Mouse (Mus musculus) forebrain, embryonic 15.5 days (tissue): ENCODE measurements around the gene Spsb3. TPM values are rescaled to one million over a fixed set of nuclear protein-coding genes. Genes with fewer than 3 reads are reported as not detected.

Experiments
- ATAC-seq: fragments of 200-750 bp; cut with Nextera tagmentation; replicated peaks from 2 replicates; pipeline ENCODE4 v1.8.0; 2017; ENCODE audit warnings: mild to moderate bottlenecking, moderate TSS enrichment, moderate library complexity
- H3K27ac ChIP-seq: fragments of 300-500 bp; sonication (generic); replicated peaks from 2 replicates; pipeline ENCODE4 v1.5.1; 2015; ENCODE audit warnings: mild to moderate bottlenecking, inconsistent platforms
- H3K27me3 ChIP-seq: fragments of 300-500 bp; sonication (generic); 2 replicates; pipeline ENCODE4 v1.6.1; 2015; ENCODE audit warnings: inconsistent platforms
- H3K36me3 ChIP-seq: fragments of 300-500 bp; sonication (generic); 2 replicates; pipeline ENCODE4 v1.6.1; 2015; ENCODE audit warnings: mild to moderate bottlenecking, inconsistent platforms
- H3K4me1 ChIP-seq: fragments of 300-500 bp; sonication (generic); 2 replicates; pipeline ENCODE4 v1.6.1; 2015; ENCODE audit warnings: inconsistent platforms
- H3K4me2 ChIP-seq: fragments of 300-500 bp; sonication (generic); replicated peaks from 2 replicates; pipeline ENCODE4 v1.6.1; 2015; ENCODE audit warnings: mild to moderate bottlenecking, inconsistent platforms
- H3K4me3 ChIP-seq: fragments of 300-500 bp; sonication (generic); 2 replicates; pipeline ENCODE4 v1.5.1; 2015; ENCODE audit warnings: mild to moderate bottlenecking, inconsistent platforms
- H3K9ac ChIP-seq: fragments of 300-500 bp; sonication (generic); replicated peaks from 2 replicates; pipeline ENCODE4 v1.6.1; 2015; ENCODE audit warnings: mild to moderate bottlenecking, inconsistent platforms
- H3K9me3 ChIP-seq: fragments of 300-500 bp; sonication (generic); 2 replicates; pipeline ENCODE4 v1.6.1; 2016; ENCODE audit warnings: inconsistent platforms
- WGBS: fragments of 180-500 bp; shearing (Covaris S2); methylation state at CpG from one replicate; pipeline ENCODE4 v1.1.7; 2015; ENCODE audit warnings: mixed read lengths; 5-methylcytosine and 5-hydroxymethylcytosine counted together
- polyA plus RNA-seq: library from polyadenylated mRNA; unstranded; fragments of >200 nt; fragmentation: Nextera tagmentation; extraction: Ambion mirVana; gene quantifications from 2 replicates; pipeline ENCODE4 v1.2.1, GENCODE M21; 2015

Spsb3 gene
- polyA plus RNA-seq, result 81.5 and 82.5 TPM in 2 replicates

DNA sequence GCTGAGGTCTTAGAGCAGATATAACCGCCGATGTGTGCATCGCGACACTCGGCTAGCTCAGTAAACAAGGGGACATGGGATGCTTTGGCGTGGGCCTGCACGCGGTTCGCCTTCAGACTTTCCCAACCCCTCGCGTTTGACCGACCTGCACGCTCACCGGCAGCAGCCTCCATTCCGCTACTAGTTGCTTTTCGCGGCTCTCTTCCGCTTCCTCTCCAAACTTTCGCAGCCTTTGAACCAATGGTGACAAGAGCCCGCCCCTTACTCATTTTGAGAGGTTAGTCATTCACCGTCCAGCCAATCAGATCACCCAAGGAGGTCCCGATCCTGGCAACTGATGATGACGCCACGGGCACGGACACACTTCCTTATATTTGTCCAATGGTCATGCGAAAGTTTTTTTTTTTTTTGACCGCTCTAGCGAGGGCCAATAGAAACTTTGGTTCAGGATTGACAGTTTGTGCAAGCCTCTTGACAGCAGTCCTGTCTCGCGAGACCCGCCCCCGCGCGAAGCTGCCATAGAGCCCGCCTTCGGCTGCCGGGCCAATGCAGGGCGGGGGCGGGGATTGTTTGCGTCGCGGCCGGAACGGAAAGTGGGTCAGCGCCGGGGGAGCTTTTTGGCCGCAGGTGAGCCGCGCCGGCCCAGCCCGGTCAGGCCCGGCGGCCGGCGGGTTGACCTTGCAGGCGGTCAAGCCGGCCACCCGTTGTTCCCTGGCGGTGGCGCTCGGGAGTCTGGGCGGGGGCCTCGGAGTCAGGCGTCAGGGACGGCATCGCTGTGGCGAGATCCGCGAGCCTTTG, at the start of gene Spsb3, which contains the start of gene Nubp2:
Gene Spsb3, plus strand, starts transcription at position 510 of the 798 bp plus-strand sequence.
Gene Nubp2, minus strand, starts transcription at position 216 of the 798 bp plus-strand sequence.
- H3K9ac ChIP-seq, result peak within 1 kb of the TSS; percentile 65
- H3K4me1 ChIP-seq, result peaks cover 31% of the 10 kb centered on the region
- no peaks in the 10 kb centered on the region for H3K27me3 ChIP-seq
- WGBS, result under 1% methylated on average over 69 of the region's 69 CpGs
- no peaks in the 10 kb centered on the region for H3K9me3 ChIP-seq
- ATAC-seq, result peak; percentile 99
- H3K4me3 ChIP-seq, result peak within 1 kb of the TSS; percentile 58
- peaks cover 38% of the 10 kb centered on the region for H3K36me3 ChIP-seq
- peak within 1 kb of the TSS; percentile 84 for H3K4me2 ChIP-seq
- H3K27ac ChIP-seq, result peak within 1 kb of the TSS; percentile 52

DNA sequence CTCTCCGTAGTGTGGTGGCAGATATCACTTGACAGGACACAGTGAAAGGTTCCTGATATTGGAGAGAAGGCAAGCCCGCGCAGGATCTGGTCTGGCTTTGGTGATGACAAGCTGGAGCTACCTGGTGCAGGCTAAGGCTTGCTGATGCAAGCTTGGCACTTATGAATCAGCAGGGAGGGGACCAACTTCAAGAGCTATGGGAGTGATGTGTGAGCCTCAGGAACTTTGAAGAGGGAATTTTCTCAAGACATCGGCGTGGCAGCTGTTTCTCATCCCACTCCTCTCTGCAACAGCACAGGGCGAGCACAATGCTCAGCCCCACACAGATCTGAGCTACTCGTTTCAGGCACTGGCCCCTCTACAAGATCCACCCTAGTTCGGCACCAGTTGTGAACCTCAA, 46.6 kb upstream of the Spsb3 start, which contains the start of gene Hagh:
Gene Hagh, plus strand, starts transcription at position 302 of the 400 bp plus-strand sequence.
- no peaks in the 10 kb centered on the region for H3K36me3 ChIP-seq
- 75% methylated on average over 8 of the region's 8 CpGs for WGBS
- no peak within 1 kb of the TSS for H3K9ac ChIP-seq
- peaks cover 5% of the 10 kb centered on the region; the same call in 1 of the 2 replicates for H3K27me3 ChIP-seq
- H3K4me3 ChIP-seq, result no peak within 1 kb of the TSS
- H3K27ac ChIP-seq, result no peak within 1 kb of the TSS
- H3K4me2 ChIP-seq, result no peak within 1 kb of the TSS
- no peaks in the 10 kb centered on the region for H3K9me3 ChIP-seq
- ATAC-seq, result no peak
- H3K4me1 ChIP-seq, result no peaks in the 10 kb centered on the region

DNA sequence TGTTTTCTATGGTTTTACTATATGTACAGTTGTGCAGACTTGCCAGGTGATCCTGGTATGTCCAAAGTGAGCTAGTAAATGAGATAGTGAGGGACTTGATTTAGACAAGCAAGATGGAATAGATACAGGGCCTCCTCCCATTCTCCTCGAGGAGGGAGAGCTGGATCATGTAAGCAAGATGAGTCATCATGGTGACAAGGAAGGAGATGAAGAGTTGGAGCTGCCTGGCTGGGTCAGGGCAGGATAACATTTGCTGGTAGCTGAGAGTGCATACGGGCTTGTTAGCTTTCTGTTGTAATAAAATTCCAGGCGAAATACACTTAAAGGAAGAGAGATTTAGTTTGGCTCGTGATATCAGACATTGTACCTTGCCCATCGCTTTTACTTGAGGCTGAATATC, 46.1 kb upstream of the Spsb3 start:
- no peak for ATAC-seq
- H3K9me3 ChIP-seq, result no peaks in the 10 kb centered on the region
- H3K36me3 ChIP-seq, result no peaks in the 10 kb centered on the region
- 67% methylated on average over 5 of the region's 5 CpGs for WGBS
- peaks cover 5% of the 10 kb centered on the region; the same call in 1 of the 2 replicates for H3K27me3 ChIP-seq
- H3K4me3 ChIP-seq, result no peak overlapping the region
- no peak overlapping the region for H3K9ac ChIP-seq
- no peak overlapping the region for H3K4me2 ChIP-seq
- H3K27ac ChIP-seq, result no peak overlapping the region
- no peaks in the 10 kb centered on the region for H3K4me1 ChIP-seq

DNA sequence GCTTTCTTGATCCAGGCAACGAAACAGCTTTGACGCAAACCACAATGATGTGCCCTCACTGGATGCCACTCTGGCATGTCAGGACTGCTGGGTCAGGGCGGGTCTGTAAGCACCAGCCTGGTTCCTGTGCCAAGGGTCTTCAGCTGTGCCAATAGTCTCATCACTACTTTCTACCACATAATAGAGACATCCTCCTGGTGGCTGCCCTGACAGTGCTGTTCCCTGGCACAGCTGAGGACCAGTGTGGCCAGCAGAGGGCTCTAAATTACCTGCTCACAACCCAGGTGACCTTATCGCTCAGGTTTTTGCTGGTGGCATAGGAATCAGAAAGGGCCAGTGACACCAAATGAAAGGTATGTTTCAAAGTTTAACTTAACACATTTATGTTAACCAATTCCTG, 45.3 kb upstream of the Spsb3 start:
- ATAC-seq, result no peak
- Histone ChIP-seq H3K36me3 (no peaks in the 10 kb centered on the region), H3K27me3 (peaks cover 5% of the 10 kb centered on the region; the same call in 1 of the 2 replicates), H3K4me3 (no peak overlapping the region), H3K9ac (no peak overlapping the region), H3K4me1 (no peaks in the 10 kb centered on the region), H3K27ac (no peak overlapping the region), H3K9me3 (no peaks in the 10 kb centered on the region), H3K4me2 (no peak overlapping the region)
- 51% methylated on average over 4 of the region's 4 CpGs for WGBS

DNA sequence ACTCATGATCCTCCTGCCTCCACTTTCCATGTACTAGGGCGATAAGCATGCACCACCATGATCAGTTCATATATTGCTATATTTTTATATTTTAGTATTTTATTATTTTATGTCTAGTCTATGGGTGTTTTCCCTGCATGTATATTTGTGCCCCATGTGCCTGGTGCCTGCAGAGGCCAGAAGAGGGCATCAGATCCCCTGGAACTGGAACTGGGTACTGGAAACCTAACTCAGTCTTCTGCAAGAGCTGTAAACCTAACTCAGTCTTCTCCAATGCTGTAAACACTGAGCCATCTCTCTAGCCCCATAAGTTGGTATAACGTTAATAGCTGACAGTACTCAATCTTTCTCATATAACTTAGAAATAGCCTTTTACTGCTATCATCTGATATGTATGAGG, 43.8 kb upstream of the Spsb3 start:
- WGBS, result 61% methylated on average over 2 of the region's 2 CpGs

DNA sequence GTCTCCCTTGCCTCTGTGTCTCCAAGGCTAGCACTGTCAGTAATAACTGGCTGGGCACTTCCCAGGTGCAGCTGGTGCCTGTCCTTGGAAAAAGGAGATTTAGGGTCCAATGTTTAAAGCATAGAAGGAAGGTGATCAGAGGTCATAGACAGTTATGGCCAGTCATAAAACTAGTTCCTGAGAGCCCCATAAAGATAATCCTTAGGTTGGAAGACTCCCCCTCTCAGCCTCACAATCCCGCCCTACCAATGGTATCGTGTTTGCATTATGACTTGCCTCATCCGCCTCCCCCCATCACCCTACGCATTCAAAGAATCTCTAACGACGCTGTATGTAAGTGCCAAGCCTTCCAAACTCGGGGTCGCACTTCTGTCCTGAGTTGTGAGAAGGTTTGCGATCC, 41.9 kb upstream of the Spsb3 start:
- H3K9ac ChIP-seq, result no peak overlapping the region

More for the DNA sequence above, 43.8 kb upstream of the Spsb3 start:
- ATAC-seq, result no peak
- Histone ChIP-seq H3K9ac (no peak overlapping the region), H3K36me3 (no peaks in the 10 kb centered on the region), H3K4me2 (no peak overlapping the region), H3K4me3 (no peak overlapping the region), H3K9me3 (no peaks in the 10 kb centered on the region), H3K4me1 (no peaks in the 10 kb centered on the region), H3K27me3 (peaks cover 5% of the 10 kb centered on the region; the same call in 1 of the 2 replicates), H3K27ac (no peak overlapping the region)

DNA sequence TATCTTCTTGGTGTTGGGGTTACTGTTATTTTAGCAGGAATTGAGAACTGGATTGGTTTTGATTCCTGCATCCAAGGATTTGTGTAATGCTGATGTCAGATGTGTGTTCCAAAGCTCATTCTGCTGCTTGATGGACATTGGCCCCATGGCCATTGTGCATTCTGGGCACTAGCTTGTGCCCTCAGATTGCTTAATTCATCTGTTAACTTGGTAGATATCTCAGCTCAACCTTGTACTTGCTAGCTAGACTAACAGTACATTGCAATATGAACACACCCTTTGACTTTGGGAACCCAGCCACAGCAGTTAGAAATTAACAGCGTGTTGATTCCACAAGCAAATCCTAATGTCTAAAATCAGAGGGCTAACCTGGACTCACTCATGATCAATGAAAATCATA, 39.1 kb upstream of the Spsb3 start:
- no peak overlapping the region for H3K4me3 ChIP-seq
- 98% methylated on average over 1 of the region's 1 CpGs for WGBS
- no peaks in the 10 kb centered on the region for H3K9me3 ChIP-seq
- no peak overlapping the region for H3K4me2 ChIP-seq
- H3K4me1 ChIP-seq, result peaks cover 27% of the 10 kb centered on the region
- no peaks in the 10 kb centered on the region for H3K36me3 ChIP-seq
- no peaks in the 10 kb centered on the region for H3K27me3 ChIP-seq
- ATAC-seq, result no peak
- H3K9ac ChIP-seq, result no peak overlapping the region
- H3K27ac ChIP-seq, result no peak overlapping the region

More for the DNA sequence above, 41.9 kb upstream of the Spsb3 start:
- Histone ChIP-seq H3K4me1 (peaks cover 14% of the 10 kb centered on the region), H3K27ac (no peak overlapping the region), H3K9me3 (no peaks in the 10 kb centered on the region), H3K27me3 (peaks cover 5% of the 10 kb centered on the region; the same call in 1 of the 2 replicates), H3K4me3 (no peak overlapping the region), H3K36me3 (no peaks in the 10 kb centered on the region), H3K4me2 (no peak overlapping the region)
- 55% methylated on average over 9 of the region's 9 CpGs for WGBS
- no peak for ATAC-seq

DNA sequence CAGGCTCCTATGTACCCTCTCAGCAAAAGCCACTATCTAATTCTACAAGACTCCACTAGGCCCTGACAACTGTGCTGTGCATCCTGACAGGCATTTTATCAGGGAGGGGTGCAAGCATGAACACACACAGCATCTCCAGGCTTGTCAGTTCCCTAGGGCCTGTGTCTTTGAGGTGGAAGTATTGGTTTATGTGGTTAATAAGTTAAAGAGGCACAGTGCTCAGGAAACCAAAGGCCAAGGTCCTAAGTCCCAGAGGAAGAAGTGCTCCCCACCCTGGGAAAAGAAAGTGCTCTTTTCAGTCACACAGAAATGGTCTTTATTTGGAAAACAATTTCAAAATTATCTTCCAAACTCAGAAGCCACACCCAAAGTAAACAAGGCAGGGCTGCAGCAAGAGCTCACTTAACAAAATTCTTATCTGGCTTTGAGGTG, 37.8 kb upstream of the Spsb3 start:
- H3K27ac ChIP-seq, result no peak overlapping the region
- H3K4me2 ChIP-seq, result peak overlapping the region; percentile 97; the same call in 1 of the 2 replicates
- H3K4me3 ChIP-seq, result 0 out of 2 replicates have a peak overlapping the region, but pooled peaks have one; percentile 2

DNA sequence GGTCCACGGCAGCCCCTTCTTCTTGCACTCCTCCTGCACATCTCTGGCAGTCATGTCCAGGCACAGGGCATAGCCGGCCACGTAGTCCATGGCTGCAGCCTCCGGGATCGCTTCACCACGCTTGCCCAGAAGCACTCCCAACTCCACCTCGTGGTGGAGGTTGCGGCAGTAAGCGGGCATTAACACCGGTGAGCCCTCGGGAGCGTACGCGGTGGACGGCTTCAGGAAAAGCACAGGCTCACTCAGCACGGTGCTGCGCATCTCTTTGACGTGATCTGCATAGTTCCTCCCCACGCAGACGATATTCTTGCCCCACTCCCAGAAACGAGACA, 36.7 kb upstream of the Spsb3 start:
- under 1% methylated on average over 21 of the region's 21 CpGs for WGBS
- Histone ChIP-seq H3K4me1 (peaks cover 27% of the 10 kb centered on the region), H3K27me3 (no peaks in the 10 kb centered on the region), H3K9ac (peak overlapping the region; percentile 81), H3K36me3 (peaks cover 11% of the 10 kb centered on the region), H3K27ac (peak overlapping the region; percentile 94), H3K4me2 (peak overlapping the region; percentile 97), H3K4me3 (peak overlapping the region; percentile 80), H3K9me3 (no peaks in the 10 kb centered on the region)
- no peak for ATAC-seq

More for the DNA sequence above, 37.8 kb upstream of the Spsb3 start:
- no peaks in the 10 kb centered on the region for H3K9me3 ChIP-seq
- no peak overlapping the region for H3K9ac ChIP-seq
- ATAC-seq, result no peak
- H3K27me3 ChIP-seq, result no peaks in the 10 kb centered on the region
- H3K36me3 ChIP-seq, result peaks cover 3% of the 10 kb centered on the region
- peaks cover 27% of the 10 kb centered on the region for H3K4me1 ChIP-seq

DNA sequence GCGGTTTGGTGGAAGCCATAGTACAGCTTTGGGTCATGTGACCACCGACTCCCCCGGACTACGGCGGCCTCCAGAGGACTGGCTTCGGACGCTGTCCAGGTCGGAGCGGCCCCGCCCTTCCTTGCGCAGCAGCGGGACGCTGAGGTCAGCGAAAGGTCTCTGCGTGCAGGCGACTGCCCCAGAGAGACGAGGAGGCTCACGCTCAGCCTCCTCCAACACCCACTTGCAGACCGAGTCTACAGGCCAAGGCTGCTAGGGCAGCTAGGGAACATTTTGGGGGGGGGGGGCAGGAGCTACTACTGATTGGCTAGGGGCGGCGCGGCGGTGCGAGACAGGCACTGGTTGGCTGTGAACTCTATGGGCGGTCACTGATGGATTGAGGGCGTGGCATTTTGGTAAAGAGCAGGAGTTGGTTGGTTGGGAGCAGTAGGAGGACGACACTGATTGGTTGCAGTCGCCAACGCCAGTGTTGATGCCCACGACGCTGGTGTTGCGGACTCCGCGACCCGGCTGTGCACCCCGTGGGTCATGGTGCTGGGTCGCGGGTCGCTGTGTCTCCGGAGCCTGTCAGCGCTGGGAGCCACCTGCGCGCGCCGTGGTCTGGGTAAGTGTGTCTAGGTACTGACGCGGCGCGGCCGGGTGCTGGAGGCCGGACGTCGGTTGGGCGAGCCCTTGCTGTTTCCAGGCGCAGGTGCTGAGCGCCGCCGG, 36.2 kb upstream of the Spsb3 start, which contains the start of gene Fahd1:
Gene Fahd1, minus strand, starts transcription at position 300 of the 708 bp plus-strand sequence.
- ATAC-seq, result peak; percentile 100
- no peaks in the 10 kb centered on the region for H3K27me3 ChIP-seq
- H3K4me1 ChIP-seq, result peaks cover 27% of the 10 kb centered on the region
- H3K9me3 ChIP-seq, result no peaks in the 10 kb centered on the region
- peak within 1 kb of the TSS; percentile 94 for H3K27ac ChIP-seq
- H3K36me3 ChIP-seq, result peaks cover 11% of the 10 kb centered on the region
- H3K4me3 ChIP-seq, result peak within 1 kb of the TSS; percentile 80
- under 1% methylated on average over 58 of the region's 58 CpGs for WGBS
- H3K9ac ChIP-seq, result peak within 1 kb of the TSS; percentile 81
- peak within 1 kb of the TSS; percentile 97 for H3K4me2 ChIP-seq

DNA sequence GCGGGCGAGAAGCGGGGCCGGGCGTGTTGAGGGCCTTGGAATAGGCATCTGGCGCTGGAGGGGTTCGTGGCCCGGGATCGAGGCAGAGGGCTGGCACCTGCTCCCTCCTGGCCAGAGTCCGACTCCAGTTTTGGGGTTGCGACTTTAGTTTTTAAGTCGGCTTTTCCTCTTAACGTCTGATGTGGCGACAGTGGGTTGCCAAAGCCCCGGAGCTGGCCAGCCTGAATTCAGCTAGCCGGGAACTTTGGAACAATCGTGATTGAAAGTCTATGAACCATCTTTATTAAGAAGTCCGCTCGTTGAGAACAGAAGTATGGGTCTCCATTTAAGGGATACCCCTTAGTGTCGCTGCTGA, 35.7 kb upstream of the Spsb3 start:
- H3K9me3 ChIP-seq, result no peaks in the 10 kb centered on the region
- ATAC-seq, result no peak
- peak overlapping the region; percentile 80 for H3K4me3 ChIP-seq
- peaks cover 27% of the 10 kb centered on the region for H3K4me1 ChIP-seq
- under 1% methylated on average over 20 of the region's 20 CpGs for WGBS
- H3K4me2 ChIP-seq, result peak overlapping the region; percentile 97
- no peaks in the 10 kb centered on the region for H3K27me3 ChIP-seq
- peak overlapping the region; percentile 62 for H3K27ac ChIP-seq
- H3K9ac ChIP-seq, result peak overlapping the region; percentile 75
- peaks cover 11% of the 10 kb centered on the region for H3K36me3 ChIP-seq
